Mouse (Mus musculus) ovary, adult 18-20 months (tissue): Measurements from ENCODE around the gene Tgm3.

Source experiments
- DNase-seq: peaks from one replicate; pipeline ENCODE4 v3.0.0; 2022; ENCODE audit warnings: low spot score, mixed read lengths

The Tgm3 gene

GRCm38 (mm10) chr2:130012026-130012425, at the start of gene Tgm3:
TSS of gene Tgm3 (plus strand) at chr2:130012349.
- no peak for DNase-seq

GRCm38 (mm10) chr2:129980608-129981007, 31.5 kb upstream of the Tgm3 start:
- no peak for DNase-seq

- no peak for DNase-seq
These were observed 24.6 kb upstream of the Tgm3 start for GRCm38 (mm10) chr2:129987527-129988045.

DNA sequence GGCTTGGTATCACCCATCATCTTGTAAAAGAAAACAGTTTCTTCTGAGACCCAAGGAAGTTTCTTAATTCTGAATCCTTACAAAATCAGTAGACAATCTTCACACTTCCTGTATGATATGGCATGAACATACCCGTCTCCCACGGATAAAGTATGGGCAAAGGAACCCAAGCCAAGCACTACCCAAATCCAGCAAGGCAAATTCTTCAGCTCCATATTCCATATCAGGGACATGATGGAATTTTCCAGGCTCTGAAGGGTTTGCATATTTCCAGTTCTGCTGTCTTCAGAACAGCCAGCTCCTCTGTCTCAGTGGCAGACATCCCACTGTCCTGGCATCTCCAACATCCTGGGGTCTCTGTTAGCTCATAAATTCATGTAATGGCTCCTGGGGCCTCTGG, 22.5 kb upstream of the Tgm3 start:
- no peak for DNase-seq

- no peak for DNase-seq
These were observed 17.7 kb upstream of the Tgm3 start for GRCm38 (mm10) chr2:129994468-129994867.

GRCm38 (mm10) chr2:129998476-129998875, 13.7 kb upstream of the Tgm3 start:
- no peak for DNase-seq

- DNase-seq, result no peak
These were observed 12.9 kb upstream of the Tgm3 start for GRCm38 (mm10) chr2:129999296-129999695.

GRCm38 (mm10) chr2:130000601-130001000, 11.5 kb upstream of the Tgm3 start:
- no peak for DNase-seq

GRCm38 (mm10) chr2:130004046-130004445, 8.1 kb upstream of the Tgm3 start:
- no peak for DNase-seq

DNA sequence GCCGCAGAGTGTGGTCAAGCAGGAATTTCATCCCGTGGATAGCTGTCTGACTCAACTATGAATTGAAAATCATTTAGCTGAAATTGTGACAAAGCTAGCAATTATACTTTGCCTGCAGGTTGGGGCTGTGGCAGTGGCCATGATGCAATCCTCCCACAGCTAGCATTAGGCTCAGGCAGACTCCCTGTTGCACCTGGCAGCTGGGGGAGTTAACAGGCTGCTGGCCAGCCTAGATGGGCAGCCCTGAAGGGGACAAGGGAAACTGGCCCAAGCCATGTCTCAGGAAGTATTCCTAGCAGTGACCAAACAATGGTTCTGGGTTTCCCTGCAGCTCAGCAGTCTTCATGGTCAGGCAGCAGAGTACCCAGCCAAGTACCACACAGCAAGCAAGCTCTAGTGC, 2.8 kb upstream of the Tgm3 start:
- no peak for DNase-seq

DNA sequence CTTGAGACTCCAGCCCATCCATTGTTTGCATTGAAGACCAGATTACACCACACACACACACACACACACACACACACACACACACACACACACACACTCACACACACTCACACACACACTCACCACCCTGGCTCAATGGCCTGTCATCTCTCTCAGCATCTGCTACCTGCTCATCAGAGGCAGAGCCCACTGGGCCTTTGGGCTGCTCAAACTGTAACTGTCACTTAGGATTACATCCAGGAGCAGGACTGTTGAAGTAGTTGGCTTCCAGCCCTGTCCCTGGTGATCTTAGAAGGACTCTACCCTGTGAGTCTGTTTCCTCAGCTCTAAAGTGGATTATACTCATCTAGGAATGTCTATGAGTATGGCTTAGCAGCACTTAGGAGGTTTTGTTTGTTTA, 1.5 kb downstream of the Tgm3 start:
- no peak for DNase-seq

DNA sequence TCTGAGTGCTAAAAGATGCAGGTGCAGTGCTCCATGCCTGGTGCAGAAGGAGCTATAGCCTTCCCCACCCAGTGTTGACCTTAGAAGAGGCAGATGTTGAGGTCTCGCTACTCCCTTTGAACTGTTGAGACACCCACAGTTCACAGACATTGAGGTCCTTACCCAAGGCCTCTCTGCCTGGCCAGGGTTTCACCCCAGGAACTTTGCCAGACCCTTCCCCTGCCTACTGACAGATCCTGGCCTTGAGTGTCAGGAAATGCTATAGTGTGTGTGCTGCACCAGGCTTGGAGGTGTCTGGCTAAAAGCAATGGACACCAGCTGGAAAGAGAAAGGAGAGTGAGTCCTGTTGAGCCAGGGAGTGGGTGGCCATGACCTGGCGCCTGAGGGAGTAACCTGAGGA, 3.0 kb downstream of the Tgm3 start:
- peak; percentile 66 for DNase-seq

DNA sequence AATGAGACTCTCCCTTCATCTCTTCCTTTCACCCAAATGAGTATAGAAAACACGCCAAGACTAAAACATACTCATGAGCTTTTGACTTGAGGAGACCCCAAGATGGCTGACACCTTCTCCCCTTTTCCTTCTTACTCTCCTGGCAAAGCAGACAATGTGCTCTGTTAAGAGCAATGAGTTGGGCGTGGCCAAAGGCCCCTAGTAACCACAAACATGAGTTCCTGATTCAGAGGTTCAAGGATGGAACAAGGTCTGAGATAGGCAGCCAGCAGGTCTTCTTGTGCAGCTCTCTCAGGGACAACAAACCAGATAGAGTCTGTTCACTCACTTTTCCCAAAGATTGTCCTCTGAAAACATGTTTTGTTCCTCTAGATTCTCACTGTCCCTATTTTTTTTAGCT, 5.9 kb downstream of the Tgm3 start:
- DNase-seq, result peak; percentile 52

DNA sequence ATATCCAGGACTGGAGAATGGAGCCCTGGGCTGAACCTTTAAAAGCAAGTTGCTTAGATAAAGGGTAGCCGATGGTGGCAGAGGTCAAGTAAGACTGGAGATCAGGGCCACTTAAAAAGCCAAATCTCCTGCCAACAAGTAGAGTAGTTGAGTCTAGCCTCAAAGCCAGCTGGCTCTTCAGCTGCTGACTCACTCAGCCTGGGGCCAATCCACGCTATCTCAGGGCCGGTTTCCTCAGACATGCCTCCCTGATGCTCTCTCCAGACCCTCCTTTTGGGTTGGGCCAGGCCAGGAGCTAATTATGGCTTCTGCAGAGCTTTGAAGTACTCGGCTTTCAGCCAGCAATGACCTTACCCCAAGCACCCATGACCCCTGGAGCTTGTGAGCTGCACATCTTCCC, 15.7 kb downstream of the Tgm3 start:
- peak; percentile 48 for DNase-seq

- DNase-seq, result no peak
These were observed 17.7 kb downstream of the Tgm3 start for GRCm38 (mm10) chr2:130029826-130030225.

DNA sequence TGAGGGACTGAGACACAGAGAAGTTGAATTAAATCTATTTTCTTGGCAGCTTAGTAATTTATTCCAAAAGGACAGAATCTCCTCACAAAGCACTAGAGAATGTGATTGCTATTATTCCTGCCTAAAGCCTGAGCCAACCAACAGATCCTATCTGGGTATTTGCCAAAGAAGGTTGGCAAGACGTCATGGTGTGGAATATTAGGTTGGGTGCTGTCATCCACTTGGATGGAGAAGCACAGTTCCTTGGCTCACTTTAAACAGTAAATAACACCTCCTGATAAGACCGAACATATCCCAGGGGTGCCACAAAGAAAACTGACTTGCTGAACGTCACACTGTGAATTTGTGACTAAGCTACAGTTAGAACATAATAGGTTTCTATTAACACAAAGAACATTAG, 20.5 kb downstream of the Tgm3 start:
- DNase-seq, result no peak

- DNase-seq, result no peak
These were observed 24.7 kb downstream of the Tgm3 start for GRCm38 (mm10) chr2:130036846-130037245.

DNA sequence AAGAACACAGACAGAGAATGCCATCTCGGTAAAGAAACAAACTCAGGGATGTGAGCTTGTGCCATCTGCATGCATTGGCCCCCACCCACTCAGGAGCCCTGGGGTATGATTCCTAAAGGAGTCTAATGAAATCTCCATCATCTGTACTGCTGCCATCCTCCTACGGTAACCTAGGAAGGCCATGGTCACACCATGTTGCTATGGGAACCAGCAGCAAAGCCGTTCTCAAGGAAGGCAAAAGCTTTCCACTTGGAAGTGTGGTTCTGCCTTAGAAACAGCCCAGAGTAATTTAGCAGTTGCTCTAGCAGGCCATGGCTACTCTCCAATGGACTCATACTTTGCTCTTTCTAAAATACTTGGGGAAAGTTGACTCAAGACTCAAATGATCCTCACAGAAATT, 26.8 kb downstream of the Tgm3 start:
- DNase-seq, result no peak

DNA sequence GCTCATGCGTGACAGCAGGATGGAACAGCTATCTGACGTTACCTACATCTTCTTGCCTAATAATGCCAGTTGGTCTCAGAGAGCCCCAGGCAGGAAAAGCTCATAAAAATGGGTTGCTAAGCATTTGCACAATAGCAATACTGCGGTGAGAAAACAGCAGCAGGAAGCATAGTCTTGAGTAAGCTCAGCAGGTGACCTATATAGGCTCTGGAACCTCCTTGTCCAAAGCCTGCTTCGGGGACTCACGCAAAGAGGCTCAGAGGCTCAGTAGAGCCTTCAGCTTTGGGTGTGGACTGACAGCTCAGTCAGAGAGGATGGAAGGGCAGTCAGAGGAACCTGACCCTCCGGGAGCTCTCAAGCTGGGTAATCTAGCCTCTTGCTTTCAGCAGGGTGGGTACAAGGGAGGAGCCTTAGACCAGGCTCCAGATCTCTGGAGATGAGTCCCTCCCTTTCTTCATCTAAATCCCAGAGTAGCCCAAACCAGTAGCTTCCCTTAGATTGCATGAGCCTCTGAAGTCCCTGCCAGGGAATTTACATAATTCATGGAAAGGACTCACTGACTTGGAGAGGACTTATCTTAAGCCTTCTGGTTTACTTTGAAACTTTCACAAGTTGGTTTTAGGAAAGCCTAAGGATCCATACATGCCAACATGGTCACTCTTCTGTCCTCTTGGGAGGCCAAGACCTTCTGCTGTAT, 28.2 kb downstream of the Tgm3 start:
- no peak for DNase-seq

DNA sequence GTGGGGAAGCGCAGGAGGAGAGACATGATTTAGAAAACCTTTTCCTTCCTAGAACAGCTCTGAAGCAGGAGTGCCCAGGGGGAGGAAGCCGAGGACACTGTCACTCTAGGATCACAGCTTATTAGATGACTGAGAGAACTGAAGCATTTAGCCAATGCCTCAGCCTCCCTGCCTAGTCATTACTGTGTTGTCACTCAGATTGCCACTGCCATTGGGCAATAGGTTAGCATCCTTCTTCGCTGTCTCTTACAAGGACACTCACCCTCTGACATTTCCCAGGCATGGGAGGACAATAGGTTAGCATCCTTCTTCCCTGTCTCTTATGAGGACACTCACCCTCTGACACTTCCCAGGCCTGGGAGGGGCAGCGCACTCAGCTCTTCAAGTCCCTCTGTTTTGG, 31.7 kb downstream of the Tgm3 start:
- DNase-seq, result no peak

- DNase-seq, result no peak
These were observed 35.8 kb downstream of the Tgm3 start for GRCm38 (mm10) chr2:130047923-130048440.

DNA sequence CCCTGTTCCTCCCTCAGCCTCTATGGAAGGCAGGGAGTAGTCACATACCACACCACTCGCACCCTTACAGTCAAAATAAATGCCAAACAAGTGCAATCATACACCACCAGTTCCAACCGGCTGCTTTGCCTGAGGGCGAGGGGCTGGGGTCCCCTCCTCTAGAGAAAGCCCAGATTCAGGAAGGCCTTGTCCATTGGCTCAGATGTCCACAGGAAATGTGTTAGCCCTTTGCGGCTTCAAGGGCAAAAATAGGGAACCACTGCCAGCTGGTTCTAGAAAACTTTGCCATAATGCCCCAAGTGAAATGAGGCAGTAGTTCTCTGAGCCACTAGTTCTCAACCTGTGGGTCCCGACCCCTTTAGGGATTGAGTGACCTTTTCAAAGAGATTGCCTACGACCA, 36.6 kb downstream of the Tgm3 start:
- DNase-seq, result no peak

DNA sequence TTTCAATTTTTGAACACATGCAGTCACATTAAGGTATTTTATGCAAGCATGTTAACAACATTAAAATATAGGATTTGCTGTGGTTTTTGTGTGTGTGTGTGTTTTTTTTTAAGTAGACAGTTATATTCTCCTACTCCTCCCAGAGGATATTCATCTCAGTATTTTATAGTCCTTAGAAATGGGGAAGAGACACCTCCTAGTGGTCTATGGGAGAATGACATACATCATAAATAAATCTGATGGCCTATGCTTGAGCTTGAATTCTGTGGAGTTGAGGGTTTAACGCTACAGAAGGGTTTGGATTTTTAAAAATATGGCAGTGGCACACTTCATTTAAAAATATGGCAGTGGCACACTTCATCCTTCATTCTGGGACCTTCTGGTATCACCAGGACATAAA, 46.0 kb downstream of the Tgm3 start:
- no peak for DNase-seq

DNA sequence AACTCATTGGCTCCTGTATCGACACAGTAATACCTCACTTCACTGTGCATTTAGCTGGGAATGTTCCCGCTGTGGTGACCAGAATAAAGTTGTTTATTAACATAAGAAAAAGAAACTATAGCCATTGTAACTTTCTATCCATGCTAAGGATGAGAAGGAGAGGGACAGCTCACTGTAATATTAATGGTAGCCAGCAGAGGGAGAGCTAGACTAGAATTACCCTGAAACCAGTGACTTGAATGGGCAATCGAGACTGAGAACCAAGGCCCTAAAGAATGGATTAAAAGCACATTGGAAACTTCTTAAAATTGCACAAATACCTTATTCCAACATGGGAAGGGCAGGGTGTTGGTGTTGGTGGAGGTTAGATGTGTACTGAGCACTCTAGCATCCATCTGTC, 56.1 kb downstream of the Tgm3 start:
- DNase-seq, result no peak
